Mouse (Mus musculus) ES-E14 (cell line): ENCODE data around the gene Rasl11b. TPM values are rescaled to one million over a fixed set of nuclear protein-coding genes. Genes with fewer than 3 reads are reported as not detected.

Source experiments
- DNase-seq: peaks from one replicate; pipeline ENCODE4 v3.0.0-alpha.2; 2013; ENCODE audit warnings: low read depth, low spot score
- H3K27ac ChIP-seq: 2 replicates; pipeline ENCODE4 v1.5.1; 2012; ENCODE audit warnings: low read depth, mild to moderate bottlenecking, low read length, moderate library complexity, mixed read lengths; ENCODE audit not compliant: poor library complexity, insufficient read depth, severe bottlenecking
- H3K36me3 ChIP-seq: 2 replicates; pipeline ENCODE4 v1.6.1; 2012; ENCODE audit warnings: mild to moderate bottlenecking, low read length, moderate library complexity, mixed read lengths; ENCODE audit not compliant: control insufficient read depth, poor library complexity, insufficient read depth, severe bottlenecking
- H3K4me1 ChIP-seq, 2 experiments: fragments of 150-350 bp in 1 of 2; sonication (generic) in 1 of 2; 2 replicates each; pipeline ENCODE4 v1.6.1; 2012; ENCODE audit warnings: low read length in 2 of 2, mild to moderate bottlenecking in 1 of 2, mixed read lengths in 1 of 2; ENCODE audit not compliant: control insufficient read depth in 2 of 2, insufficient read depth in 2 of 2, poor library complexity in 1 of 2
- H3K4me3 ChIP-seq, 2 experiments: fragments of 150-350 bp in 1 of 2; sonication (generic) in 1 of 2; 2 replicates each; pipeline ENCODE4 v1.5.1; 2012; ENCODE audit warnings: low read length in 2 of 2, low read depth in 1 of 2, mild to moderate bottlenecking in 1 of 2, mixed read lengths in 1 of 2; ENCODE audit not compliant: insufficient read depth in 1 of 2, poor library complexity in 1 of 2, severe bottlenecking in 1 of 2
- H3K9ac ChIP-seq: 2 replicates; pipeline ENCODE4 v1.6.1; 2012; ENCODE audit warnings: low read depth, mild to moderate bottlenecking, low read length, mixed read lengths; ENCODE audit not compliant: poor library complexity, insufficient read depth, severe bottlenecking
- H3K9me3 ChIP-seq: fragments of 150-350 bp; sonication (generic); 2 replicates; pipeline ENCODE4 v1.6.1; 2012; ENCODE audit warnings: low read depth, mild to moderate bottlenecking, low read length; ENCODE audit not compliant: control insufficient read depth, insufficient read depth
- MAFK ChIP-seq: IDR thresholded peaks from 2 replicates; pipeline ENCODE4 v1.6.1; 2014; ENCODE audit warnings: mild to moderate bottlenecking, low read depth, low read length, inconsistent platforms; ENCODE audit not compliant: insufficient read depth
- ZC3H11A ChIP-seq: IDR thresholded peaks from 2 replicates; pipeline ENCODE4 v1.6.1; 2012; ENCODE audit warnings: low read depth, mild to moderate bottlenecking, inconsistent platforms, low read length, borderline replicate concordance
- ZNF384 ChIP-seq: IDR thresholded peaks from 2 replicates; pipeline ENCODE4 v1.6.1; 2012; ENCODE audit warnings: low read depth, low read length, inconsistent platforms
- in situ Hi-C, 2 experiments: fragments of 600-800 bp; cut with MboI; formaldehyde crosslinking; loops; one replicate each; pipeline ENCODE4 v1.15.1; 2025; ENCODE audit warnings: low sequenced_read_pairs in 2 of 2, inconsistent platforms in 1 of 2; ENCODE audit not compliant: unreplicated experiment in 2 of 2
- total RNA-seq: library from RNA; depleted of rRNA; stranded (reverse); fragments of 300-350 nt; gene quantifications from 2 replicates; pipeline ENCODE4 v1.2.3, GENCODE M21; 2012; rRNA removed

Rasl11b gene
- total RNA-seq, 1 experiment = 6.8 TPM

GRCm38 (mm10) chr5:74246453-74246852, 51.4 kb downstream of the Rasl11b start:
- in situ Hi-C loops = no loop called here
- DNase-seq = no peak
- TF ChIP-seq ZC3H11A = no peak
- no peak overlapping the region for H3K9ac ChIP-seq
- H3K27ac ChIP-seq = no peak overlapping the region
- no peaks in the 10 kb centered on the region for H3K36me3 ChIP-seq
- no peak overlapping the region for H3K4me3 ChIP-seq
- no peaks in the 10 kb centered on the region for H3K4me1 ChIP-seq
- H3K9me3 ChIP-seq = no peaks in the 10 kb centered on the region

GRCm38 (mm10) chr5:74246971-74247370, 51.9 kb downstream of the Rasl11b start:
- H3K27ac ChIP-seq = no peak overlapping the region
- no peak overlapping the region for H3K4me3 ChIP-seq
- no peak for DNase-seq
- H3K36me3 ChIP-seq = no peaks in the 10 kb centered on the region
- H3K4me1 ChIP-seq = no peaks in the 10 kb centered on the region
- in situ Hi-C loops = no loop called here
- no peak for TF ChIP-seq ZC3H11A
- no peak for TF ChIP-seq MAFK
- TF ChIP-seq ZNF384 = no peak
- H3K9me3 ChIP-seq = no peaks in the 10 kb centered on the region
- no peak overlapping the region for H3K9ac ChIP-seq

Other genes with a start within 250 kb of the Rasl11b start
- gene Usp46, start 126.9 kb upstream of the Rasl11b start, total RNA-seq = 10.5 and 13.8 TPM in 2 replicates